Mouse (Mus musculus) Patski (cell line): ENCODE data around the gene Prdm16. TPM values are rescaled to one million over a fixed set of nuclear protein-coding genes. Genes with fewer than 3 reads are reported as not detected.

Experiments
- ATAC-seq: fragments of 100-300 bp; one replicate; pipeline ENCODE4 v1.8.0; 2021
- CTCF ChIA-PET: fragments of 350-600 bp; sonication (Branson Sonifier 250); formaldehyde crosslinking; loops from one replicate; lab custom pipeline; 2022; ENCODE audit warnings: inconsistent platforms; lab: Charles Lee
- POLR2A ChIA-PET: fragments of 350-600 bp; sonication (Branson Sonifier 250); formaldehyde crosslinking; loops from one replicate; lab custom pipeline; 2022; ENCODE audit warnings: antibody characterized with exemption, inconsistent platforms; lab: Charles Lee
- DNase-seq: peaks from one replicate; pipeline ENCODE4 v3.0.0-alpha.2; 2011; ENCODE audit warnings: low read depth, low spot score
- H3K27me3 ChIP-seq: fragments of 371-371 bp; one replicate; pipeline ENCODE4 v1.5.1; 2021
- CTCF ChIP-seq: fragments of 100-300 bp; IDR thresholded peaks from one replicate; pipeline ENCODE4 v1.5.1; 2021
- in situ Hi-C: fragments of 300-500 bp; cut with MboI; formaldehyde crosslinking; loops from 3 replicates; pipeline ENCODE4 v1.11.1; 2018; ENCODE audit warnings: low pct_unique_long_range_greater_than_20kb, mixed read lengths
- polyA plus RNA-seq: library from polyadenylated mRNA; unstranded; gene quantifications from one replicate; pipeline ENCODE4 v1.2.3, GENCODE M21; 2021

Prdm16 gene
- polyA plus RNA-seq, 1 experiment from 2014 or later = not detected

GRCm38 (mm10) chr4:154359762-154360300 is 276.8 kb downstream of the Prdm16 start:
- ATAC-seq = no peak
- no peak for DNase-seq
- in situ Hi-C loops = no loop called here
- ChIA-PET CTCF (no interaction called here), POLR2A (no interaction called here)
- peaks cover 17% of the 10 kb centered on the region for H3K27me3 ChIP-seq
- TF ChIP-seq CTCF = no peak

- ChIA-PET POLR2A (no interaction called here), CTCF (no interaction called here)
- no peak for TF ChIP-seq CTCF
- no peak for DNase-seq
- H3K27me3 ChIP-seq = peaks cover 19% of the 10 kb centered on the region
- ATAC-seq = no peak
- in situ Hi-C loops = no loop called here
These were observed 277.9 kb downstream of the Prdm16 start for GRCm38 (mm10) chr4:154358816-154359215.

- in situ Hi-C loops = no loop called here
- TF ChIP-seq CTCF = no peak
These were observed 278.3 kb downstream of the Prdm16 start for GRCm38 (mm10) chr4:154358370-154358769.

GRCm38 (mm10) chr4:154355408-154355807 is 281.3 kb downstream of the Prdm16 start:
- no peak for TF ChIP-seq CTCF
- H3K27me3 ChIP-seq = peaks cover 20% of the 10 kb centered on the region
- CTCF ChIA-PET = no interaction called here
- in situ Hi-C loops = no loop called here
- POLR2A ChIA-PET = no interaction called here
- ATAC-seq (no peak), DNase-seq (no peak)

More at GRCm38 (mm10) chr4:154358370-154358769, 278.3 kb downstream of the Prdm16 start:
- DNase-seq (no peak), ATAC-seq (no peak)
- H3K27me3 ChIP-seq = peaks cover 19% of the 10 kb centered on the region
- ChIA-PET POLR2A (no interaction called here), CTCF (no interaction called here)

GRCm38 (mm10) chr4:154352246-154352645 is 284.4 kb downstream of the Prdm16 start:
- in situ Hi-C loops = no loop called here
- CTCF ChIA-PET = interaction anchor here (1.5 kb wide), 1 partner anchor 10 kb away, joined by 3 read pairs; no protein-coding TSS in a partner anchor
- peaks cover 29% of the 10 kb centered on the region for H3K27me3 ChIP-seq
- no peak for ATAC-seq
- POLR2A ChIA-PET = no interaction called here
- no peak for TF ChIP-seq CTCF
- no peak for DNase-seq

- in situ Hi-C loops = no loop called here
- peaks cover 44% of the 10 kb centered on the region for H3K27me3 ChIP-seq
- ATAC-seq = no peak
- CTCF ChIA-PET = no interaction called here
- no peak for DNase-seq
- POLR2A ChIA-PET = no interaction called here
- no peak for TF ChIP-seq CTCF
These were observed 288.4 kb downstream of the Prdm16 start for GRCm38 (mm10) chr4:154348197-154348786.

- in situ Hi-C loops = no loop called here
- CTCF ChIA-PET = no interaction called here
- no peak for TF ChIP-seq CTCF
- POLR2A ChIA-PET = no interaction called here
- ATAC-seq = no peak
- peaks cover 44% of the 10 kb centered on the region for H3K27me3 ChIP-seq
- no peak for DNase-seq
These were observed 289.7 kb downstream of the Prdm16 start for GRCm38 (mm10) chr4:154346731-154347522.

- peaks cover 33% of the 10 kb centered on the region for H3K27me3 ChIP-seq
- CTCF ChIA-PET = no interaction called here
- no peak for TF ChIP-seq CTCF
- in situ Hi-C loops = no loop called here
- no peak for ATAC-seq
- POLR2A ChIA-PET = no interaction called here
- no peak for DNase-seq
These were observed 300.0 kb downstream of the Prdm16 start for GRCm38 (mm10) chr4:154336650-154337049.

GRCm38 (mm10) chr4:154335761-154336160 is 300.9 kb downstream of the Prdm16 start, which contains the start of gene B230104I21Rik:
Gene B230104I21Rik, plus strand, starts transcription at chr4:154336127.
- peaks cover 40% of the 10 kb centered on the region for H3K27me3 ChIP-seq
- DNase-seq = no peak
- TF ChIP-seq CTCF = no peak

GRCm38 (mm10) chr4:154334699-154335402 is 301.8 kb downstream of the Prdm16 start:
- CTCF ChIA-PET = no interaction called here
- H3K27me3 ChIP-seq = peaks cover 36% of the 10 kb centered on the region
- ATAC-seq = no peak
- no peak for TF ChIP-seq CTCF
- POLR2A ChIA-PET = no interaction called here
- no peak for DNase-seq
- in situ Hi-C loops = no loop called here

More at GRCm38 (mm10) chr4:154335761-154336160, 300.9 kb downstream of the Prdm16 start, which contains the start of gene B230104I21Rik:
- CTCF ChIA-PET = no interaction called here
- POLR2A ChIA-PET = no interaction called here
- in situ Hi-C loops = no loop called here
- no peak for ATAC-seq

GRCm38 (mm10) chr4:154333300-154333699 is 303.4 kb downstream of the Prdm16 start:
- ChIA-PET POLR2A (no interaction called here), CTCF (no interaction called here)
- no peak for TF ChIP-seq CTCF
- H3K27me3 ChIP-seq = peaks cover 29% of the 10 kb centered on the region
- no peak for ATAC-seq
- in situ Hi-C loops = no loop called here
- DNase-seq = no peak
